Mouse (Mus musculus): Measurements from ENCODE around the gene Hnrnph1. TPM values are rescaled to one million over a fixed set of nuclear protein-coding genes. Genes with fewer than 3 reads are reported as not detected.

Hnrnph1 gene
- total RNA-seq, 2 experiments from 2014 or later = 257 to 271 TPM

GRCm38 (mm10) chr11:50371911-50372310 lies 4.9 kb upstream of the Hnrnph1 start:
- no peak for DNase-seq (ENCODE audit: low spot score in 2 of 2)

DNA sequence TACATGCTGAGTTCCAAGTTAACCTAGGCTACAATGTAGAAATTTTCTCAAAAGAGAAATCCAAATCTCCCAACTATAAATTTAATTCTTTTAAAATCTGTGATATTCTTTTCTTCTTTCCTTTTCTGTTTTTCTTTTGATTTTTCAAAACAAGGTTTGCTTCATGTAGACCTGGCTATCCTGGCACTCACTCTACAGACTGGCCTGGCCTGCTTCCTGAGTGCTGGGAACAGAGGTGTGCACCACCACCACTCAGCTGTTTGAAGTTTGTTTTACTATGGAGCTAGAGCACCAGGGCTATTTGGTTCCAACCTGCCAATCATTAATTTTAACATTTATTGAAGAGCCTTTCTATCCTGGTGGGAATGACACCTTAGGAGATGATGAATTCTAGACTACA lies 3.7 kb upstream of the Hnrnph1 start:
- no peak for DNase-seq (ENCODE audit: low spot score in 2 of 2)

- no peak for DNase-seq (ENCODE audit: low spot score in 2 of 2)
Observed at GRCm38 (mm10) chr11:50373621-50374020, 3.2 kb upstream of the Hnrnph1 start.

- DNase-seq (ENCODE audit: low spot score in 2 of 2) = no peak
Observed at GRCm38 (mm10) chr11:50374286-50375015, 2.3 kb upstream of the Hnrnph1 start.

GRCm38 (mm10) chr11:50375421-50375820 lies 1.4 kb upstream of the Hnrnph1 start:
- no peak for DNase-seq (ENCODE audit: low spot score in 2 of 2)

DNA sequence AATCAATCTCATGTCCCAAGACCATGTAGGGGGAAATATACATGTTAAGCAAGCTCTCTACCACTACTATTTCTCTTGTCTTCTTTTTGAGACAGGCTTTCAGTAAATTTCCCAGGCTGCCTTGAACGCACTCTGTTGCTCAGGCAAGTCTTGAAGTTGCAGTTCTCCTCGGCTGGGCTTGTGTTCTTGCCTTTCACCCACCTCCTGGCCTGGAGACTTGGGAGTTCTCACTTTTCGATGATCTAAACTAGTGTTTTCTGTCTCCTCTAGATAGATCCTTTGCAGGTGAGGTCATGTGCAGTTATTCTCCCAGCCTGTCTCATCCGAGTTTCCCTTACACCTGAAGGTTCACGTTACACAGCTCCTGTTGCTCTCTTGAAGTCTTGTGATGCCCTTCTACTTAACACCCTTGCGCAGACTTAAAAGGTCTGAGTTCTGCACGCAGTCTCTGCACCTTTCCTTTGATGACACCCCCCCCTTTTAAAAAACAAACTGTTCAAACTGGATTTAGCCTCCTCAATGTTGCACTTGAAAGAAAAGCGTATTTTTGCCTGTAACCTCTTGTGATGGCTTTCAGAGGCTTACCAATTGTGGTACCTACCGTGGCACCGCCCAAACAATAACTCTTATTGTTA lies 517 bp upstream of the Hnrnph1 start:
- no peak for DNase-seq (ENCODE audit: low spot score in 2 of 2)

GRCm38 (mm10) chr11:50377892-50378684 lies 1.3 kb downstream of the Hnrnph1 start:
- peak; percentile 78 to 82 for DNase-seq (ENCODE audit: low spot score in 2 of 2)

- DNase-seq (ENCODE audit: low spot score in 2 of 2) = no peak
Observed at GRCm38 (mm10) chr11:50379023-50379752, 2.4 kb downstream of the Hnrnph1 start.

- no peak for DNase-seq (ENCODE audit: low spot score in 2 of 2)
Observed at GRCm38 (mm10) chr11:50381311-50381710, 4.5 kb downstream of the Hnrnph1 start.

DNA sequence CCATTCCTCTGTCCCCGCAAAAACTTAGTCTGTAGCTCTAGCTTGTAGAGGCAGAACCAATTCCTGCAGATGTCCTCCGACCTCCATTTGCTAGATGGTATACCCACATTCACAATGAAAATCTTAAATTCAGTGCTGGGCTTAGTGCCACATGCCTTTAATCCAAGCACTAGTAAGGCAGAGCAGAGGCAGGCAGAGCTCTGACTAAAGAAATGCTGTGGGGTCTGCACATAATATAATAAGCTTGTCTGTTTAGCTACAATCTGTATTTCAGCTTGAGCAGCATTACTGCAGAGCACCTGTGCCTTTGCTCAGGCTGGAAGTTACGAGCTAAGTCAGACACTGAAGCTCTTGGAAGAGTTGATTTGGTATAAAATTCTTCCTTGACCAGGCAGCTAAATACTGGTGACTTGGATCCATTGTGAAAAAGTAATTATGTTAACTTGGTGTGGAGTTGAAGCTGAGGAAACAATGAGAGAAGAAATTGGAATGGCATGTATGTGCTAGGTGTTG lies 10.4 kb downstream of the Hnrnph1 start:
- no peak for DNase-seq (ENCODE audit: low spot score in 2 of 2)

DNA sequence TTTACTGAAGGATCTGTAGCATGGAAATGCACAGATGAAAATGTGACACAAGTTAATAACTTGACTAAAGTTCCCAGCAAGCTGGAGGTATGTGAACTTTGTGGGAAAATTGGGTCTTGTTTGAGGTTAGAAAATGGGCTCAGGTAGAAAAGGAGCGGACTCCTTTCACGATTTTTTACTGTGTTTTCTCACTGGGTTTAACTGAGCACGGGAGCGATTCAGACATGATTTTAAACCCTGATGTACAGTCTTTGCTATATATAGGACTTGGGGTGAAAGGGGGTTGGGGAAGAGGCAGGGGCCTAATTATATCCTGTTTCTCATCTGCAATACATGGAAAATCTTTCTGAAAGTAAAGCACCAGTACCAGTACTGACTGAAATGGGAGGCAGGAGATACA lies 10.9 kb downstream of the Hnrnph1 start:
- DNase-seq (ENCODE audit: low spot score in 2 of 2) = no peak

DNA sequence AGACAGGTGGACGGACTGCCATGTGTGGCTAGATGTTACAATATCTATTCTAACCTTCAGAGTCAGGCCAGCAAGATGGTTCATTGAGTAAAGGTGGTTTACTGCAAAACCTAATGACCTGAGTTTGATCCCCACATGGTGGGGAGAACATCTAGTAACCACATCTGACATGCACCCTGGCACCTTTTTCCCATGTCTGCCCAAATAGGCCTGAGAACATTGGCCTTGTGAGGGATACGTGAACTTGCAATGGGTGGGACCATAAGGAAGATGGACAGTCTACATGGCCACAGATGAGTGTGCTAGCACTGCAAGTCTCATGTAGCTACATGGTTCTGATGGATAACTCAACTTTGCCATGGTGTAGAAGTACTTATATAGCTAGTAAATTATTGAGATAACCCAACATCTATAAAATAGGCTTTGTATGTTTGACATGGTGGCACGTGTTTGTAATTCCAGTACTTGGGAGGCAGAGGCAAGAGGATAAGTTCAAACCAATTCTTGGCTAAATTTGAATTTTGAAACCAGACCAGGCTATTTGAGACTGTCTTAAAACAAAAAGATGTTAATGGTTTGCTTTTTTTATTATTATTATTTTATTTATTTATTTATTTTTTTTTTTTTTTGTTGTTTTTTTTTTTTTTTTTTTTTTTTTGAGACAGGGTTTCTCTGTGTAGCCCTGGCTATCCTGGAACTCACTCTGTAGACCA lies 11.6 kb downstream of the Hnrnph1 start:
- no peak for DNase-seq (ENCODE audit: low spot score in 2 of 2)

GRCm38 (mm10) chr11:50389011-50389410 lies 12.2 kb downstream of the Hnrnph1 start:
- DNase-seq (ENCODE audit: low spot score in 2 of 2) = no peak

GRCm38 (mm10) chr11:50389616-50390015 lies 12.8 kb downstream of the Hnrnph1 start:
- no peak for DNase-seq (ENCODE audit: low spot score in 2 of 2)

DNA sequence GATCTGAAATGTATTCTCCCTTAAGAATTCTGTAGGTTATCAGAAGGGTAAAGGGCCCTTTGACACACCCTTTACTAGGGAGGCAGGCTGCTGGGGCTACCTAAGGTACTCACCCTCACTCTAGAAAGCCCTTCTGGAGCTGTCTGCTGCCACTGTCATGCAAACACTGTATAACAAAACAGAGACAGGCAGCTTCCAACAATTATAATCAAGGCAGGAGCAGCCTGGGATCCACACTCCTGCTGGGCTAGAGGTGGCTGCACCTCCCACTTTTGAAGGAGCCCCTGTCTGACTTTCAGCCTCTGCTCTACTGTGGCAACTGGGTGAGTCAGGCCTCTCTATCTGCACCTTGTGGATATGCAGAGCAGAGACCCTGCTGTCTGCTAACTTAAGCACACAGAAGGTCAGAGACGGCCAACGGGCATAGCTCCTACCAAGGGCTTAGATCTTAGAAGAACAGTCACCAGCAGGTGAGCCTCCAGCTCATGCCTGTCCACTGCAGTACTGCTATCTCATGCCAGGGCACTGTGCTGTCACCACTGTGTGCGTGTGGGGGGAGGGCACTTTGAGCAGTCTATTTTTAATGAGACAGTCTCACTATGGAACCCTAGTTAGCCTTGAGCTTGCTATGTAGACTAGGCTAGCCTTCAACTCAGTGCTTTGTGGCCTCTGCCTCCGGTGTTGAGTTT lies 14.6 kb downstream of the Hnrnph1 start:
- DNase-seq (ENCODE audit: low spot score in 2 of 2) = no peak

DNA sequence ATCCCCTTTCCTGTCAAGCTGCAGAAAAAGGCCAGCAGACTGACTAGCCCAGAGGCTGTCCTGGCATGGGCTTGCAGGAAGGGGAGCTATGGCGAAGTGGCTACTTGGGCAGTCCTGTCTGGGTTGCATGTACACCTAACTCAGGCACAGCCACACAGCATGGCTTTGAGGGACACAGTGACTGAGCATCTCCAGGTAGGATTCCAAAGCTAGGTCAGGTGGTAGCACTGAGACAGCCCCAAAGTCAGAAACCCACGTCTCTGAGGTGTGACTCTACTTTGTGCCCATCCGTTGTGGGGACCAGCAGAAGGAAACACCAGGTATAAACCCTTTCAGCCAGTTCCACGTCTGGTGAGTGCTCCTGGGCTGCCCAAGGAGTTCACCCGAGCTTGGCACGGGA lies 16.5 kb downstream of the Hnrnph1 start:
- no peak for DNase-seq (ENCODE audit: low spot score in 2 of 2)

DNA sequence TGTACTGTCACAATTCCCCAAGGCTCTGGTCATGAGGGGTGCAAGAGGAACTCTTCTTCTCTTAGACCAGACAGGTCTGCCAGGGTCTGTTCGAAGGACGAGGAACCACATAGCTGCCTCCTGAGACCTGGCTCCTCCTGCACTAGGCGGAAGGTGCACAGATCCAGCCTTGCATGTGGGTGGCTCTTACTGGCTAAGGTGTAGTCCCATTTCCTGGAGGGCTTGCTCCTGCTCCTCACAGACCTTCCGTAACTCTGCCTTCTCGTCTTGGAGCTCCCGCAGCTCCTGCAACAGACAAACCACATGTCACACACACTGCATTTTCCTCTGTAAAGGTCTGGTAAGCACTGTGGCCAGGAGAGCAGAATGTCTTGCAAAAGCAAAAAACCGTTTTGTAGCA lies 17.9 kb downstream of the Hnrnph1 start:
- no peak for DNase-seq (ENCODE audit: low spot score in 2 of 2)

GRCm38 (mm10) chr11:50396766-50397307 lies 20.0 kb downstream of the Hnrnph1 start:
- no peak for DNase-seq (ENCODE audit: low spot score in 2 of 2)

DNA sequence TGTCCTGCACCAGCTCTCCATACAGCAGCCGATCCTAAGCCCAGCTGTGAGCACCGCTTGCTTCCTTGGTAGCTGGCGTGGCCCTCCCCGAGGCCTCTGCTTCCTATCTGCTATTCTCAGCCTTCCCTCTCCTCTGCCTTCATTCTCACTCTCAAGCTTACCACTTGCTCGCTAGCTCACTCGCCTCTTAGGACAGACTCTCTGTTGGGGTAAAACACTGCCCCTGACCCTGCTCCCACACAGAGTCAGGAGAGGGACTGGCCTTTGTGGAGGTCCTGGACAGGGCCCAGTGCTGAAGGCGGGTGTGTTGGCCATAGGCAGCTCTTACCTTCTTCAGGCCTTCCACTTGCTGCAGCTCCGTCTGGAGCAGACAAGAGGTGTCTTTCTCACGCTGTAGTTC lies 20.5 kb downstream of the Hnrnph1 start:
- no peak for DNase-seq (ENCODE audit: low spot score in 2 of 2)

DNA sequence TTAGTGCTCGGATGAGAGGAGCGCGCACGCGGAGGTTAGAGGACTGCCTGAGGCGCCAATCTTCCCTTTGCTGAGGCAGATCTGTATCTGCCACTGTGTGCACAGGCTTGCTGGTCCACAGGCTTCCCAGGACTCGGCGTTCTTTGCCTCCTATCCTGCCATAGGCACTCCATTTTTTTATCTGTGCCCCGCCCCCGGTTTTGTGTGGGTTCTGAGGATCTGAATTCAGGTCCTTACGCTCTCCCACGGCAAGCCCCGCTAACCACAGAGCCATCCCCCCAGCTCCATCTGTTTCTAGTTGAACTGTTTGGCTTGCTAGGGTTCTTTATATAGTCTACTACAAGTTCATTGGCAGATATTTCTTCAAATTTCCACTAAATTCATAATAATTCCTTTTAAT lies 22.0 kb downstream of the Hnrnph1 start:
- no peak for DNase-seq (ENCODE audit: low spot score in 2 of 2)
